Mouse (Mus musculus): Measurements from ENCODE around the gene Mb. TPM values are rescaled to one million over a fixed set of nuclear protein-coding genes. Genes with fewer than 3 reads are reported as not detected.

Mb gene
- total RNA-seq, 1 experiment: not detected

DNA sequence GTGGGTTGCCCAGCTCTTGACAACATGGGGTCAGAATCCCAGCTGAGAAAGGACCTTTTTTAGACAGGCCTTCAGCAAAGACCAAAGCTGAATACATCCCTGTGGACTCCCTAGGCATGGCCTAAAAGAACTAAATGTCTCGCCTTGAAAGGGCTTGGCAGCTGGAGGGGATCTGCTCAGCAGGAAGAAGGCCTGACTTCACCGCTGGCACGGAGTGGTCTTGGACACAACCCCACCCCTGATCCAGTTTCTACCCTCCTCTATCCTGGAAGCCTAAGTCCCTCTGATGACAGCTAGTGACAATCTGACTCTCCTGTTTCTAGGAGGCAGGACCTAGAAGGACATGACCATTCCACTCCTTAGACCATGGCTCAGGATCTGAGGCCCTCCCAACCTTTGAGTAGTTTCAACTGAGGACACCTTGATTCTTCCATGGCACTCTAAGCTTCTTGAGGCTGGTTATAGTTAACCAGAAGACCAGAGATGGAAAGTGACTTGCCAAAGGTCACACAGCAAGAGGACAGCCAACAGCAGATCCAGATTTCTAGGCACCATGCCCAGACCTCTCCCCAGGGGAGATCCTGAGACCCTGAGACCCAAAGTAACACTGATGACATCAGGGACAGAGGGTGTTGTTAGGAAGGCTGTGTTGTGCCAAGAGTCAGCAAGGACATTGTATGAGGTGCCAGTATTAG is 47.1 kb downstream of the Mb start:
- in situ Hi-C loops (cut with MboI; ENCODE audit: low sequenced_read_pairs in 2 of 2, unreplicated experiment in 2 of 2): no loop called here
- H3K27ac ChIP-seq (ENCODE audit: insufficient read depth, low read depth, low read length, poor library complexity, severe bottlenecking): no peak overlapping the region
- H3K9ac ChIP-seq (ENCODE audit: insufficient read depth, low read depth, low read length, poor library complexity, severe bottlenecking): no peak overlapping the region
- peaks cover 0 to 4% of the 10 kb centered on the region in 2 experiments; a peak in 3 of 4 replicates for H3K4me1 ChIP-seq (ENCODE audit: control insufficient read depth in 2 of 2, insufficient read depth in 2 of 2, low read length in 2 of 2, poor library complexity in 1 of 2)
- H3K9me3 ChIP-seq (ENCODE audit: control insufficient read depth, insufficient read depth, low read depth, low read length): no peaks in the 10 kb centered on the region
- DNase-seq (ENCODE audit: low read depth, low spot score): no peak
- H3K4me3 ChIP-seq (ENCODE audit: insufficient read depth in 1 of 2, low read depth in 1 of 2, low read length in 2 of 2, poor library complexity in 1 of 2, severe bottlenecking in 1 of 2): no peak overlapping the region
- no peak for TF ChIP-seq MAFK (IDR thresholded peaks at IDR 0.05; ENCODE audit: insufficient read depth, low read depth, low read length)
- TF ChIP-seq HCFC1 (IDR thresholded peaks at IDR 0.05; ENCODE audit: borderline replicate concordance, insufficient read depth, low read length): no peak
- no peaks in the 10 kb centered on the region for H3K36me3 ChIP-seq (ENCODE audit: control insufficient read depth, insufficient read depth, low read length, poor library complexity, severe bottlenecking)

DNA sequence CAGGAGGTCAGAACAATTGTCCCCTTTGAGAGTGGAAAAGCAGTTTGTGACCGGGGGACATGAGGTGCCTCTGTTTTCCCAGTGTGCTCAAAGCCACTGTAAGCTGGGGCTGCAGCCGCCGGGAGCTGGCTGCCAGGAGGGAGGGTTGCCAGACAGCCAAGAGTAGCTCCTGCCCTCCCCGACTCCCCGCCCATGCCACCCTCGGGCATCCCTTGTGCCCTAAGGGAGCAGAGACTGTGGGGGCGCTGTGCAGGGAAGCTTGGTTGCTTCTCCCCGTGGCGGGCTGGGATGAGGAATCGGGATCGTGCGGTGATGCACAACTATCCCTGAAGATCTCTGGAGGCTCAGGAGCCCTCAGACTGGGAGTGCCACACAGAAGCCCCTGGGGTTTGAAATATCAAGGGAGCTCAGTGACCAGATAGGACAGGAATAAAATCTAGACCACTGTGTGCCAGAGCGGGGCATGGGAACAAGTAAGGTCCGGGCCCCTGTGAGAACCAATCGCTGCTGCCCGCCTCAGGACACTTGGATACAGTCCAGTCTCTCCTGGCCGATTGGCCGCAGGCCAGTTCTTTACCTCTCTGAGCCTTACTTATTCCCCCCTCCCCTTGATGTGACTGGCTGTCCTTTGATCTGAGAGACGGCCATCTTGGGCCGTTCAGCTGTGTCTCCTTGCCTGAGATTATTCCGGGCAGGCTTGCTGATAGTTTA is 51.4 kb downstream of the Mb start:
- Histone ChIP-seq H3K9me3 (ENCODE audit: control insufficient read depth, insufficient read depth, low read depth, low read length) (no peaks in the 10 kb centered on the region), H3K4me3 (ENCODE audit: insufficient read depth in 1 of 2, low read depth in 1 of 2, low read length in 2 of 2, poor library complexity in 1 of 2, severe bottlenecking in 1 of 2) (peak overlapping the region; percentile 62 to 64), H3K4me1 (ENCODE audit: control insufficient read depth in 2 of 2, insufficient read depth in 2 of 2, low read length in 2 of 2, poor library complexity in 1 of 2) (peaks cover 0 to 4% of the 10 kb centered on the region in 2 experiments; a peak in 3 of 4 replicates), H3K36me3 (ENCODE audit: control insufficient read depth, insufficient read depth, low read length, poor library complexity, severe bottlenecking) (no peaks in the 10 kb centered on the region), H3K9ac (ENCODE audit: insufficient read depth, low read depth, low read length, poor library complexity, severe bottlenecking) (peak overlapping the region; percentile 57), H3K27ac (ENCODE audit: insufficient read depth, low read depth, low read length, poor library complexity, severe bottlenecking) (no peak overlapping the region)
- in situ Hi-C loops (cut with MboI; ENCODE audit: low sequenced_read_pairs in 2 of 2, unreplicated experiment in 2 of 2): no loop called here
- TF ChIP-seq ZC3H11A (IDR thresholded peaks at IDR 0.05; ENCODE audit: borderline replicate concordance, low read depth, low read length) (no peak), CHD2 (IDR thresholded peaks at IDR 0.05; ENCODE audit: low read depth, low read length) (no peak), HCFC1 (IDR thresholded peaks at IDR 0.05; ENCODE audit: borderline replicate concordance, insufficient read depth, low read length) (no peak), MAFK (IDR thresholded peaks at IDR 0.05; ENCODE audit: insufficient read depth, low read depth, low read length) (no peak), ZNF384 (IDR thresholded peaks at IDR 0.05; ENCODE audit: low read depth, low read length) (no peak)
- no peak for DNase-seq (ENCODE audit: low read depth, low spot score)

DNA sequence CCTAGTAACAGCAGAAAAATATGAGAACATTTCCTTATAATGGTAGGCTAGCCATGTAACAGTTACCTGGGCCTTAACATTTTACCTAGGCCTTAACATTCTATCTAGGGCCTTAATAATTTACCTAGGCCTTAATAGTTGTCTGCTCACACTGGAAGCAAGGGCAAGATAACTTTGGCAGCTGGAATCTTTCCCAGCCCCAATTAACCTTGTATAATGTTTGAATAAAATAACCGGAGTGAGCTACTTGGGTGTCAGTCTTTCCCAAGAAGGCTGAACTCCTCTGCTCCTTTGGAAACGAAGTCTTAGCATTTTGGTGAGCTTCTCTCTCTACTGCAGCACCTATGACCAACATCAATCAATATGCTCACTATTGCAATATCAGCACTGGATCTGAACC is 52.4 kb downstream of the Mb start:
- in situ Hi-C loops (cut with MboI; ENCODE audit: low sequenced_read_pairs in 2 of 2, unreplicated experiment in 2 of 2): no loop called here
- H3K4me3 ChIP-seq (ENCODE audit: insufficient read depth in 1 of 2, low read depth in 1 of 2, low read length in 2 of 2, poor library complexity in 1 of 2, severe bottlenecking in 1 of 2): no peak overlapping the region
- H3K9ac ChIP-seq (ENCODE audit: insufficient read depth, low read depth, low read length, poor library complexity, severe bottlenecking): no peak overlapping the region
- no peaks in the 10 kb centered on the region for H3K9me3 ChIP-seq (ENCODE audit: control insufficient read depth, insufficient read depth, low read depth, low read length)
- H3K27ac ChIP-seq (ENCODE audit: insufficient read depth, low read depth, low read length, poor library complexity, severe bottlenecking): no peak overlapping the region
- H3K4me1 ChIP-seq (ENCODE audit: control insufficient read depth in 2 of 2, insufficient read depth in 2 of 2, low read length in 2 of 2, poor library complexity in 1 of 2): peaks cover 0 to 4% of the 10 kb centered on the region in 2 experiments; a peak in 2 of 4 replicates
- TF ChIP-seq HCFC1 (IDR thresholded peaks at IDR 0.05; ENCODE audit: borderline replicate concordance, insufficient read depth, low read length): no peak
- no peak for TF ChIP-seq MAFK (IDR thresholded peaks at IDR 0.05; ENCODE audit: insufficient read depth, low read depth, low read length)
- TF ChIP-seq ZNF384 (IDR thresholded peaks at IDR 0.05; ENCODE audit: low read depth, low read length): no peak
- no peak for DNase-seq (ENCODE audit: low read depth, low spot score)
- no peaks in the 10 kb centered on the region for H3K36me3 ChIP-seq (ENCODE audit: control insufficient read depth, insufficient read depth, low read length, poor library complexity, severe bottlenecking)

DNA sequence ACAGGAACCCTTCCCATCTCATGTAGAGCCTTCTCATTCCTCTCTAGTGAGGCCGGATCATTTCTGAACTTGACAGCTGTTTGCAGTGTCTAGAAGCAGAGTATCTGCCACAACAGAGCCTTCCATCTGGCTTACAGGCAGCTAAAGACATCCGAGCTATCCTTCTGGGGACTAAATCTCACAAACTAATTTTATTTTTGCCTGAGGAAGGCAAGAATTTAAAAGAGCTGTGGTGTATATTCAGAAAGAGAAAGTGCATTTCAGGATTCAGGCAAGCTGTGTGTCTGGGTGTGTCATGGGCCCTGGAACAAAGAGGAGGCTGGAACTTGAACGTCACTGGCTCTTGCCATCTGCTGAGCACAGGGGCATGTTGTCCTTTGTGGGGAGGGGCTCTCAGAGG is 56.1 kb downstream of the Mb start:
- Histone ChIP-seq H3K27ac (ENCODE audit: insufficient read depth, low read depth, low read length, poor library complexity, severe bottlenecking) (no peak overlapping the region), H3K9ac (ENCODE audit: insufficient read depth, low read depth, low read length, poor library complexity, severe bottlenecking) (no peak overlapping the region), H3K4me3 (ENCODE audit: insufficient read depth in 1 of 2, low read depth in 1 of 2, low read length in 2 of 2, poor library complexity in 1 of 2, severe bottlenecking in 1 of 2) (no peak overlapping the region), H3K9me3 (ENCODE audit: control insufficient read depth, insufficient read depth, low read depth, low read length) (no peaks in the 10 kb centered on the region), H3K36me3 (ENCODE audit: control insufficient read depth, insufficient read depth, low read length, poor library complexity, severe bottlenecking) (no peaks in the 10 kb centered on the region), H3K4me1 (ENCODE audit: control insufficient read depth in 2 of 2, insufficient read depth in 2 of 2, low read length in 2 of 2, poor library complexity in 1 of 2) (peaks cover 0 to 1% of the 10 kb centered on the region in 2 experiments; a peak in 2 of 4 replicates)
- TF ChIP-seq HCFC1 (IDR thresholded peaks at IDR 0.05; ENCODE audit: borderline replicate concordance, insufficient read depth, low read length) (no peak), MAFK (IDR thresholded peaks at IDR 0.05; ENCODE audit: insufficient read depth, low read depth, low read length) (no peak), CHD2 (IDR thresholded peaks at IDR 0.05; ENCODE audit: low read depth, low read length) (no peak), ZC3H11A (IDR thresholded peaks at IDR 0.05; ENCODE audit: borderline replicate concordance, low read depth, low read length) (no peak), ZNF384 (IDR thresholded peaks at IDR 0.05; ENCODE audit: low read depth, low read length) (no peak)
- in situ Hi-C loops (cut with MboI; ENCODE audit: low sequenced_read_pairs in 2 of 2, unreplicated experiment in 2 of 2): no loop called here
- DNase-seq (ENCODE audit: low read depth, low spot score): no peak

All from ES-E14 (cell line).